Mouse (Mus musculus): ENCODE measurements around the gene 0610040J01Rik.
"Not testable (repeated sequence)": the region's sequence is repeated elsewhere in the genome, so short reads cannot be mapped to it uniquely, and the experiment has no call there.

The 0610040J01Rik gene

DNA sequence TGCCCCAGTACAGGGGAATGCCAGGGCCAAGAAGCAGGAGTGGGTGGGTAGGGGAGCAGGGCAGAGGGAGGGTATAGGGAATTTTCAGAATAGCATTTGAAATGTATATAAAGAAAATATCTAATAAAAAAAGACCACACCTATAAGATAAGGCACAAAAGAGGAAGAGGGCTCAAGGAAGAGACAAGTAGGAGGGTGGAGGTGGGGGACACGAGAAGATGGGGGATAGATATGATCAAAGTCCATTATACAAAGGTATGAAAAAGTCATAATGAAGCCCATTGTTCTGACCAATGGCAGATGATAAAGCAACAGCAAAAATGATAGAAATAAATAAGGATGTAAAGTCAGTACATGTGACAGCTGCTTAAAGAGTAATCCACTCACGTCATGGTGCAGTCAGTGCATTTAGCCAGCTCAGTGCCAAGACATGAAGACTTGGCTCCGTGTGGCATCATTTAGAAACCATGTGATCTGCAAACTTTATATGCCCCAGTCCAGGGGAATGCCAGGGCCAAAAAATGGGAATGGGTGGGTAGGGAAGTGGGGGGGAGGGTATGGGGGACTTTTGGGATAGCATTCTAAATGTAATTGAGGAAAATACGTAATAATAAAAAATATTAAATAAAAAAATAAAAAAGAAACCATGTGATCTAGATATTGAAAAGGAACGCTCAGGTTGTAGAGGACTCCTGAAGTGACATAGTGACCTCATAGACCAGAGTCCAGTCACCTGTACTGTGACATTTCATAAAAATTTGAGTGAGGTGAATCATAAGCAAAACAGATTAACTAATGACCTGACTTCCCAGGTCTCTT lies 85.0 kb downstream of the 0610040J01Rik start:
- CTCF ChIA-PET: not testable (repeated sequence)

DNA sequence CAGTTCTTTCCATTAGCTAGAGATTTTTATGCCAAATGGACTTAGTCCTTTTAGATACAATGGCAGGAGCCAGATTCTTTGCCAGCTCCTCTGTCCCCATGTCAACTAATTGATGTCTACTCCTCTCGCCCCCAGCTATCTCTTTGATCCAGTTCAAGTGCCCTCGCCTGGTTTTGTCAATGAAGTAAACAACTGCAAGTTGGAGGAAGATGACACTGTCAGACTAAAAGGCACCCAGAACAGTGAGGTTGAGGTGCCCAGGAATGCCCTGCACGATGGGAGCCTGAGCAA lies 85.6 kb downstream of the 0610040J01Rik start:
- CTCF ChIA-PET: no interaction called here

DNA sequence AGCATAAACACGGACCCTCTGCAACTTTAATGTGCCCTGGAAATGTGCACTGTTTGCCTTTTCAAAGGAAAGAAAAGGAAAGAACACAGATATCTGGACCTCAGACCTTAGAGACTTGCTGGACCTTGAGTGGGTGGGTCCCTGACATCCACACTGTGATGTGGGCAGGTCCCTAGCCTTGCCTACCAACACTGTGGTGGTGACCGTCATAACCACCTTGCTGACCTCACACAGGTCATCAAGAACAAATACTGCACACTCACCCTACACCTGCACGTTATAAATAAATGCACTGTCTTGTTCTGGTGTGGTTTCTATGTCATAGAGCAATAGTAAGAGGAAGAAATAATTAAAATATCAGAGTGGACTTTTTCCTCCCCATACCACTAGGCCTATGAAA lies 91.2 kb downstream of the 0610040J01Rik start:
- CTCF ChIA-PET: no interaction called here

DNA sequence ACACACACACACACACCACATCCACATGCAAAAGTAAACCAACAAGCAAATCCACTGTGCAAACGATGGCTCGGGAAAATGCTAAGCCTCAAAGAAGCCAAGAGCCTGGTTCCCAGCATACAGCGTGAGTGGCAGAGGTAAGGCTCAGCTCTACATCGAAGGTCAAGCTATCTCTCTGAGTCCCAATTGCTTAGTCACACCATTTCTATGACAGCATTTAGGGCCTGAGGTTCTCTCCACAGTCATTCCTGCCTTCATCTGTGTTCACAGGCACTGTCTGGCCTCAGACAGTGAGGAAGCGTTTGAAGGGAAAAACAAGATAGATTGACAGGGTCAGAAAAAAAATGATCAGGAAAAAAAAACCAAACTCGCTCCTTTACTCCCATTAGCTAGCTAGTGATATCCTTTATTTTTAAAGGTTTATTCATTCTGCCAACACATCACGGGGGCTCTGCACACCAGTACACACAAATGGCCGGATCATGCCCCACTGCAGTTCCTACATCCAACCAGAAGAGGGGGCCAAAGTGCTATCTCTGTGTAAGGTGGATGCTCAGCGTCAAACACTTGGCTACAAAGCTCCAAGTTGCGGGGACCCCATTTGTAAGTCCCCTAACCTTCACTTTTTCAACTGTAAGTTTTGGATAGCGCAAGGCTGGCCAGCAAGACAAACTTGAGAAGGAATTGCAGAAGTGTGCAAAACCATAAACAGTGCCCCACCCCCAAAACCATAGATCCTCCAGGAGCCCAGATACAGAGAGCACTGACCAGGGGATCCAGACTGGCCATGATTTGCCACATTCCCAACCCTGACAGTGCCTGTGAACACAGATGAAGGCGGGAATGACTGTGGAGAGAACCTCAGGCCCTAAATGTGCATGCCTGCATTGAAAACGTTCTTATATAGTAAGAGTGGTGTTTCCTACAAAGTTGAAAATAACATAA lies 94.3 kb downstream of the 0610040J01Rik start:
- CTCF ChIA-PET: interaction anchor here (0.7 to 1.2 kb wide), 3 partner anchors 40 to 367 kb away, joined by 3 to 4 read pairs (median 3); no protein-coding TSS in a partner anchor

DNA sequence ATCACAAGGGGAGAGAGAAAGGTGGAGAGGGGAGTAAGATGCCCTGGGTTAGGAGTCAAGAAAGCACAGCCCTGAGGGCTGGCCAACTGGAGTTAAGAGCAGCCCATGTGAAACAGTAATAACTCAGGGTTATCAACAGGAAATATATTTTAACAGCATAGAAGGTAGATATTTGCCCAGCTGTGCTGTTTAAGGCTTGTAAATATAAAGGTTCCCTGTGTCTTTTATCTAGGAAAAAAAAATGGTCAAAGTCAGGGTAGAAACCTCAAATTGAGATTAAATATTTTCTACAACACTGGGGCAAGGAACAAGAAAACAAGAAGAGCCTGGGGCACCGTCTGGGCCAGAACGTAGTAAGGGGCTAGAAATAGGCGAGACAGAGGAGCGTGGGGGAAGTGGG lies 95.3 kb downstream of the 0610040J01Rik start:
- CTCF ChIA-PET: interaction anchor here (0.7 kb wide), 1 partner anchor 366 kb away, joined by 3 read pairs; no protein-coding TSS in a partner anchor

DNA sequence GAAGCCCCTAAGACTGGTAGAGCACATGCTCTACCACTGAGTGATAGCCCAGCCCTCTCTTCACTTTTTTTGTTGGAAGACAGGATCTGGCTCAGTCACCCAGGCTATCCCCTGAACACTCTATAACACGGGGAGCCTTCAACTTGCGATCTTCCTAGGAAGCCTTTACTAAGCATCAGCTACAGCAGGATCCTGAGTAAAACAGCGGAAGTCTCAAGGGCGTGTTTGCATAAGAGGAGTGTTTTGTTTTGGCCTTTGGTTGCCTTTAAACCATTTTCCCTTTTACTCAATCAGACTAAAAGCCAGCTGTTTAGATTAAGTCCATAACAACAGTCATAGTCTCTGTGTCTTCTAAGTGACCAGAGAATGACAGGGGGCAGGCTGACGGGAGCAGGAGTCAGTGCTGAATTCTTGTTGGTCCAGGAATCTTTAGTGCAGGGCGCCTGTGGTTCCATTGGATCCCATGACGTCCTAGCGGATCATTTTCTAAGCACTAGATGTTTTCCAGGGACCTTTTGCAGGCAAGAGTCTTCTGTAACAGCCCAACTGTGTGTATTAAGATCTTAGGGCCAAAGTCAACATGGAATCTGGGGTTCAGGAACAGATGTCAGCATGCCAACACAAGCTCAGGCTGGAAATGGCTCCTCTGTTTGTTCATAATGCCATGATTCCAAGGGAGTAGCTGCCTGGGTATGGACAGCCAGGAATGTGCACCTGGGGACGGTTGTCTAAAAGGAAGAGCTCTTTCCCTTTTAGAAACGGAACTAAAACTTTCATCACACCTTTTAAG lies 98.2 kb downstream of the 0610040J01Rik start:
- CTCF ChIA-PET: interaction anchor here (0.6 kb wide), 1 partner anchor 94 kb away, joined by 4 read pairs; no protein-coding TSS in a partner anchor

DNA sequence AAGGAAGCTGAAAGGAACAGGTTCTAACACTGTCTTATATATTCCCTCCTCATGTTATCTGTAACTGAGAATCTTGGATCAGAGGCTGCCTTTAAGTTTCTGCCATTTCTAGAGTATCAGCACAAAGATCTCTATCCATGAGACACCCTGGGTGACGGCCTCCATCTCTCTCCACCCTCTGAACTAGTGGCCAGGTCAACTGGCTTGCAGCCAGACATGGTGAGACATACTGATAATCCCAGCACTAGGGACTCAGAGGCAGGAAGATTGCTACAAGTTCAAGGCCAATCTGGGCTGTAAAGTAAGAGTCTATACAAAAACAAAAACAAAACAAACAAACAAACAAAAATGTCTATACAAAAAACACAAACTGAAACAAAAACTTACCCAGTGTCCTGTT lies 102.7 kb downstream of the 0610040J01Rik start:
- CTCF ChIA-PET: no interaction called here

DNA sequence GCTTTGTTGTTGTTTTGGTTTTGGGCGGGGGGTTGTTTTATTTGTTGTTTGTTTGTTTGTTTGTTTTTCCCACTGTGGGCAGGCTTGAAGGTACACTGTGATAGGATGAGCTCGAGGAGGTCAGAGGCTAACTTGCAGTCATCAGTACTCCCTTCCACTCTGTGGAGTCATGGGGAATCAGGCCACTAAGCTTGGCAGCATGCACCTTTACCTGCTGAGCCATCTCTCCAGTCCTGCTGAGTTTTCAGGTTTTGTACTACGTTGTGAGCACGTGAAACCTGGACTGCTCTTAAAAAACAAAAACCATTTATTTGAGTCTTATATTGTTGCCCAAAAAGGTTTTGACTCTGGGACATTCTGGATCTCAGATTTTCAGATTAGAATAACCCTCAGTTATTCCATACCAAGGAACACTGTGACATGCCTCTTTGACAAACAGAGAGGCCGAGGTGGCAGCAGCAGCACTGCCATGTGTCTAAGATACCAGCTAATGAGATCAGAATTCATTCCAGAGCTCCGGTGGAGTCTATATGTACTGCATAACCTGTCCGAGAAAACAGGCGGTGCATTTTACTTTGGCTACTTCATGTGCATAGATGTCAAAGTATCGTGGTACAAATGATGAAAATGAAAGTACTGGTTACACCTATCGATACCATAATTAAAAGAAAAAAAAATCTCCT lies 104.4 kb downstream of the 0610040J01Rik start:
- CTCF ChIA-PET: no interaction called here

DNA sequence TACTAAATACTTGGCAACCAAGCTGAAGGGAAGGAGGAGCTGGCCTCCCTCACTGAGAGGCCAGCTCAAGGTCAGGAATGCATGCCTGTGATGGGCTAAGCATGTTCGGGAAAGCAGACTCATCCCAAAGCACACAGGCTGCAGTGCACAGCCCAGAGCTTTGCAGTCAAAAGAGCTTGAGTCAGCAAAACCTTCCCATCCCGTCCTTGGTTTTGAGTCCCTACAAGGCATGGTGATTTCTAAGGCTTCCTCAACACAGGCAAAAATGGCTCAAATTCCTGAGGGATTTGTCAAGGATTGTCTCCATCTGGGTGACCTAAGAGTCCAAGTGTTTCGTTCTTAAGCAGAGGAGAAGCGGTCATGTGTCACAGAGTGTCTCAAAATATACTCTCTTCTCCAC lies 106.0 kb downstream of the 0610040J01Rik start:
- CTCF ChIA-PET: interaction anchor here (0.6 kb wide), 1 partner anchor 101 kb away, joined by 3 read pairs; no protein-coding TSS in a partner anchor

DNA sequence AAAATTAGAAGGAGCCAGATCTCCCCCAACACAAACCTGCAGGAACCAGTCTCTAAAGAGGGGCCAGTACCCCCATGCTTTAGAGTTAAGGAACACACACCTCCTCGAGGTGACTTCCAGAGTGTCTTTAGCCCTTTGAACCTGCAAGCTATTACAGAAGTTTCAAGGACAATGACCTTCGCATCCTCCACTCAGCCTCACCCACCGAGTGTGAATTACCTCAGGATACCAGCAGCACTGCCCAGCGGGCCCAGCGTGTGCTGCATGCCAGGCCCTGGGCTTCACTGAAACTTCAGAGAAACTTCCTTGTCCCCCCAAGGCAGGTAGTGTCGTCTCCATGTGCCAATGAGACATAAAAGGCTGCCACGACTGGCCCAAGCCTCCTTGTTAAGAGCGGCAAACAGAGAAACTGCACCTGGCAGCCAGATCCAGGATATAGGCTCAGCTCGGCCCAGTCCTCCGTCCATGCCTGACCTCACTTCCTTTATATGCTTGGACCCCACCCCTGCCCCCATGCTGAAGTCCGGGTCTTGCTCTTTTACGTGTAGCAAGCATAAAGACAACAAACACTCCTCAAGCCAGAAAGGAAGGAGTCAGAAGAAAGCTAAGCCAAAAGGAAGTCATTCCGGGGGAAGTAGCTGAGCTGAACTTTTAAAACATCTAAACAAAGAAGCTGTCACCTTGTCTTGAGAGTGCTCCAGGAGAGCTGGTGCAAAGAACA lies 111.3 kb downstream of the 0610040J01Rik start:
- CTCF ChIA-PET: no interaction called here

DNA sequence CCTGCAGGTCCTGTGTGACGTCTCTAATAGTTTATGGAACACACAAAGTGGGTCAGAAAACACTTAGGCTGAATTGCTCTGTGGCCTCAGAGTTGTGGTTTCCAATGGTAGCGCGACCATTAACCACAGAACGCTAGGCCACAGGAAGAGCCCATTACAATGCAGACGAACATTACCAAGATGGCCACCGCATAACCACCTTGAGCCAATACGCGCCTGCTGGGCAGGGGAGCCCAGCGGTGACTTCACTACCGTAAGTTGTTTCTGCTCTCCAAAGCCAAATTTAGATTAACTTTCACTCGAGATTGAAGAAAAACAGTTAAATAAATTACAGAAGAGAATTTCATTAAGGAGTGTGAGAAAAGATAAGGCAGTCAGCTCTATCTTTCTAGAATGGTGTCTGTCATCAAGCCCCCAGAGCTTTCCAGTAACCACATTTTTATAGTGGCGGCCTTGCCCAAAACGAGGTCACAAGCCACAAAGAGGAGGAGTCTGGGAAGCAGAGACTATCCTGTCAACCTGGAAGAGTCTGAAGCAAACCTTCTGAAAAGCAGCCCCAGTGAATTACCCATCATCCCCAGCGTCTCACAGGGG lies 113.0 kb downstream of the 0610040J01Rik start:
- CTCF ChIA-PET: interaction anchor here (0.7 kb wide), 1 partner anchor 36 kb away, joined by 4 read pairs; no protein-coding TSS in a partner anchor

DNA sequence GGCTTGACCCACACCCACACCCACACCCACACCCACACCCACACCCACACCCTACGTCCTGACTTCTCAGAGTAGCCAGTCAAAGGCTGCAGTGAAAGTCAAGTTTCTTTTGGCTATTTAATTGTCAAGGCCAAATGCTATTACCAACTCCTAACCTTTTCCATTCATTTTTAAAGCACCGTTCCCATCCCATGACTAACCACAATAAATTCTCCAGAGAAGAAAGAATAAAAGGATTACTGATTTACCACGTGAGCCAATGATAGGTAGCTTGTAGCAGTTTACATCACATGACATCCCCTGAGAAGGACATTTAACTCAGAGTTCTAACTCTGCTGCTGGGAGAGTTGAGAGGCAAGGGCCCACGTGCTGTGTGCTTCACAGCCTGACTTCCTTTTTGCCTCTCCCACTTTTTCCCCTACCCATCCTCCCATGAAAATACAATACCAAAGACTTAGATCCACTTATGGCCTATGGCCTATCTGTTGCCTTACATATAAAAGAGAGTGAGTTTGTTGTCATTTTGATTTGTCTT lies 118.7 kb downstream of the 0610040J01Rik start:
- CTCF ChIA-PET: no interaction called here

DNA sequence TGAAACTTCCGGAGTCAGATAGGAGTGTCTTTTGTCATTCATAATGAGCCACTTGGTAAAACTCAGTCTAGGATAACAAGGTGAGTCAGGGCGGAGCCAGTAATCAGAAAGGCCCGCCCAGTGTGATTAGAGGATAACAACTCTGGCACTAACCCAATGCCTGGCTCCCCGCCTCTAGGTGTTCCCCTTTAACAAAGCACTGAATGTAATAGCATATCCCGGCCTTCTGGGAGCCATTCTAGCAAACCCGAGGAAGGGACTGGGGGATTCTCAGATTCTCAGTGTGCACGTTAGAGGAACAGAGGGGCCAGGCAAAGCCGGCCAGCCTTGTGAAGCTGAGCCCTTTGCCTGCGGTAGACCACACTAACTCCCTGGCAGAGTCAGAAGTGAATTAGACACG lies 120.7 kb downstream of the 0610040J01Rik start:
- CTCF ChIA-PET: no interaction called here

DNA sequence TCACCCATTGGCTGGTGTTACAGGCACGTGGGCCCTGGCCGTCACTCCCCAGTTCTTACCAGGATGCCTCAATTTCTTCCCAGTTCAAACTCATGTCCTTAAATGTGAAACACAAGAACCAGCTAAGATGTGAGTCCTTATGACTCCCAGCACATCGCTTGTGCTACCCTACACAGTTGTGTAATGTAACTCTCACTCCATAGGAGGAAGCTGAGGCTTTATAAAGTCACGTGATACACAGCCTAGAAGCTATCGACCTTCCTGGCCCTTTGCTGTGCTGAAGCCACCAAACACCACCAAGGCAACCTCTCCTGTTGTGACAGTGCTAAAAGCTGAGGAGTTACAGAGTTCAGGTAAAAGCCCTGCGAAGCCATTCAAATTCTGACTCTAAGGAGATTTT lies 123.4 kb downstream of the 0610040J01Rik start:
- CTCF ChIA-PET: no interaction called here

DNA sequence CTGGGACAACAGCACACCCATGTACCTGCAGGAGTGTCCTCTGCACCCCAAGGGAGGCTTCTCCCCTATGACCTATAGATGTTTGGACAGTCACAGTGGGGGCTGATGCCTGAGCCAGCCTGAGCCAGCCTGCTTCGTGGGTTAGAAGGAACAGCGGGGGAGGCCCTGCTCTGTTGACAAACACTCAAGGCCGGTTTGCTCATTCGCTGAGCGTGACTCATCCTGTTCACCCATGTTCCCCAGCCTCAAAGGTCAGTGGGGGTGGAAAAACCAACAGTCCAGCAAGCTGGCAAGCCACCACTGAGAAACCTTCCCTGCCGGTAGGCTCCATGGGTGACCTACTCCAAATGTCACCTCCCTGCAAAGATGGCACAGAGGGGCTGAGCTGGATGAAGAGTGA lies 124.6 kb downstream of the 0610040J01Rik start:
- CTCF ChIA-PET: no interaction called here

DNA sequence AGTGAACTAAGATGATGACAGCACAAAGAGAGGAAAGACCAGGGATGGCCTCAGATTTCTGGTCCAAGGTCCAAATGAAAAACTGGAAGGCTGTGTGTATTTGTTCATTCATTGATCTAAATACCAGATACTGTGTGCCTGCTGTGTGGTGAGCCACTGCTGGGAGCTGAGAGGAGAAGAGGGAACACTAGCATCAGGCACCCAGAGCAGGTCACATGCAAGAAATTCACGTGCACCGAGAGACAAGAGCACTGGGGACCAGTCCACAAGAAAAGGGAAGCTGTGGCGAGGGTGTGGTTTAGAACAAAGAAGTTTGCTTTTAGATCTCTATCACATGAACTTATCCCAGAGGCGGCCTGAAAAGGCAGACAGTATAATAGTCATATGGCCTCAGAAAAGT lies 126.4 kb downstream of the 0610040J01Rik start:
- CTCF ChIA-PET: interaction anchor here (0.9 kb wide), 1 partner anchor 19 kb away, joined by 5 read pairs; no protein-coding TSS in a partner anchor

DNA sequence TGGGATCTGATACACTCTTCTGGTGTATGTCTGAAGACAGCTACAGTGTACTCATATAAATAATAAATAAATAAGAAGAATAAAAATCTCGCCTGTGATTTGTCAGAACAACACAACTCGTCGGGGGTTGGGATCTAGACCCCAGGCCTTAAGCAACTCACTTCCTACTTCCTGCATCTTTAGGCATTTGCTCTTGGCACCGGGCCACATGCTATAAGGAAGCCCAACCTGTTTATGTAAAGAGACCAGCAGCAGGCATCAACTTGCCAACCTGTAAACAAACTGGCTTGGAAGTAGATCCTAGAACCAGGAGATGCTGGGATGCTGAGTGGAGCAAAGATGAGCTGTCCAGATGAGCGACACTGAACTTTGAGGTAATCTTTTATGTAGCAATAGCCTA lies 129.7 kb downstream of the 0610040J01Rik start:
- CTCF ChIA-PET: no interaction called here

DNA sequence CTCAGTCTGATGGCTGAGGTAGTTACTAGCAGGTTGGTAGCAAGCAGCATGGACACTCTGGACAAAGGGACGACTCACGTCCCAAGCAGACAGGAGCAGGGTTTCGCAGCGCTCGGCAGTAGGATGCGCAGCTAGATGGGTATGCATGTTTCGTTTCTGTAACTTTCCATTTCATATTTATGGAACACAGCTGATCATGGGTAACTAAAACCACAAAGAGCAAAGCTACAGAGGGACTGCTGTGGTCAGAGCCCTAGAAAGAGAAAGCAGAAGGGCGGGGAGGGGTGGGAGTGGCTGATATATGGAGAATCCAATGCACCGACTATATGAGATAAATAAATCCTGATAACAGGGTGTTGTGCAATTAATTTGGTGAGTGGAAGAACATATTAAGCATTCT lies 131.1 kb downstream of the 0610040J01Rik start:
- CTCF ChIA-PET: no interaction called here

DNA sequence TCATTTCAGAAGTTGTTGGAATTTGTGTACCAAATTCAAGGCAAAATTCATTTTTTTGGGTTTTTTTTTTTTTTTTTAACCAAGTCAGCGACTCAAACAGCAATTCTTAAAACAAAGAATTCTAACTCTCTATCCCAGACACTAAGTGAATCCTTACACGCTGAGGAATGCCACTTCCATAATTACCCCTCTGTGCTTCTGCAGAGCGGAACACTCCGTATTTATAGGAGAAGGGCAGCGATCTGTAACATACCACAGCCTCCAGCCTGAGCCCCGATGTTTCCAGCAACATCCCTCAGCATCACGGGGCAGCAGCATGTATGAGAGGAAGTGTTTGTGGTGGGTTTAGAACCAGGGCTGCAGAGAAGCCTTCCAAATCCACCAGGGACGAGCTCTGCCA lies 135.4 kb downstream of the 0610040J01Rik start:
- CTCF ChIA-PET: no interaction called here

DNA sequence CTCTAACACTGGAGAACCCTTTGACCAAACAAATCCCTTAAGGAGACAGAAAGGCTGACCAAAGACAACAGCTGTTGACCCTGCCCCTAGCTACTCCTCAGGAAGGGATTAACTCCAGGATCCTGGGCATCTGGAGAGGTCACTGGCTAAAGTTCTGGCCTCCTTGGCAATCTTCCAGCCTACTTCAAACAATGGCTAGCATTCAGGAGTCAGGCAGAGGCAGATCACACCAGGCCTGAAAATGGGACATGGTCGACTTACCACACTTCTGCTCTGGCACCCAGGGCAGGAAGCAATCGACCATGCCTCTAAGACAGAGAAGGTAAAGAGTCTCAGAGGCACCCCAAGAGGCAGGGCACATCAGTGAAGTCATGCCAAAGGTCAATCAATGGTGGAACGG lies 137.0 kb downstream of the 0610040J01Rik start:
- CTCF ChIA-PET: no interaction called here

Measured in spleen, embryonic (tissue).